Mouse (Mus musculus) frontal cortex, postnatal 10 days (tissue): ENCODE measurements around the gene Plxdc2.

Source experiments
- DNase-seq, 2 experiments: peaks; one replicate each; pipeline ENCODE4 v3.0.0; 2022; ENCODE audit warnings: low spot score in 2 of 2, mixed read lengths in 1 of 2

Gene Plxdc2

GRCm38 (mm10) chr2:16356106-16356818 lies at the start of gene Plxdc2:
TSS of gene Plxdc2 (plus strand) at chr2:16356304.
- peak; percentile 78 to 82 for DNase-seq

- no peak for DNase-seq
Observed at GRCm38 (mm10) chr2:16310387-16310786, 45.7 kb upstream of the Plxdc2 start.

GRCm38 (mm10) chr2:16312400-16313070 lies 43.6 kb upstream of the Plxdc2 start:
- DNase-seq: peak in 1 of 2 experiments; percentile 15

DNA sequence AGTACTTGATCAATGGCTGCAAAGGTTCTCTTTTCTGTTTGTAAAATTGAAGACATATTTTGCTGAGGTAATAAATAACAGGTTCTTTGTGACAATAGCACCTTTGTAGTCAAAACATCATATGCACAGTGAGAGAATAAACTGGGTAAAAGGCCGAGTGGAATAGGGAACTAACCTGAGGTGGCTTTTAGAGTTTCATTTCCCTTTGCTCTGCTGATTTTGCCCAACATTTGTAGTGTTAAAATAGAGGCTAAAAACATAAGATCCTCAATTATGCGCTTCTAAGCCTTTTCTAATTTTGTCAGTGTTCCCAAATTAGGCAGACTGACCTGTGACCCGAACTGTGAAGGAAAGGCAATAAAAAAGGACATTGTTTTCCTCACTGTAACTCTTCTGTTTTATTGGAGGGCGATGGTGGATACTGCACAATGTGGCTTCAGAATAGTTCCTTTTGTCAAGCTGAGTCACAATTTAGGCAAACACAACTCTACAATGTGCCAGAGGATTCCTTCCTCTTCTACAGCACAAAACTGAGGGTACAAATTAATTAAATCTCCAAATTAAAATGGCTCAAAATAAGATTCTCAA lies 20.8 kb upstream of the Plxdc2 start:
- no peak for DNase-seq

DNA sequence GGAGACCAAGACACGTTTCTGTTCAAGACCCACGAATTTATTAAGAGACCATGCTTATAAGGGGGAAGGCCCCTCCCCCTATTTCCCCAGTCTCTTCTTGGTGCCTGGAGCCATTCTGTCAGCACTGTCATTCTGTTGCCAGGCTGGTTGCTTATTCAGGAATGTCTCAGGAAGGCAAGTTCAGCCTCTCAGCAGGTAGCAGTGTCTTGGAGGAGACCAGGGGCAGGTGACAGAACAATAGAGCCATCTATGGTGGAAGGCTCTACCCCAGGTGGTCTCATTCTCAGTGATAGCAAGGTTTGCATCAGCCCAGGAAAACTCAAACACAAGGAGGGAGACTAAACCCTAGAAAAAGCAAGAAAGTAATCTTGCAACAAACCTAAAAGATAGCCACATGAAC lies 11.5 kb upstream of the Plxdc2 start:
- no peak for DNase-seq

DNA sequence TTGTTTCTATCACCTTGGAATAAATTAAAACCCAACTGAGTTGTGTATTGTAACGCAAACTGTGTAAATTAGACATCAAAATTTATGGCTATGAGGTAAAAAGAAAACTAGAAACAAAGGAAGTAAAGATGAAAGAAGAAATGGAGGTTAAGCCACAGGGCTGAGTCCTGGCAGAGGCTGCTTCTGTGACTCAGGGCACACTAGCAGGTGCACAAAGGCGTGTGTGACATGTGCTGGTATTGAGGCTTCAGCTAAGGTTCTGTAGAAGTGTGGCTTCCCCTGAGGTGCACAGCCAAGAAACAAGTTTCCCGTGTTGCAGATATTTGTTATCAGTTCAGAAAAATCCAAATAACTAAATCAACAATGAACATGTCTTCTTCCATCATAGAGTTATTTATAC lies 5.0 kb upstream of the Plxdc2 start:
- DNase-seq: no peak

- DNase-seq: peak in 1 of 2 experiments; percentile 59
Observed at GRCm38 (mm10) chr2:16355611-16356105, 446 bp upstream of the Plxdc2 start.

GRCm38 (mm10) chr2:16356921-16357837 lies 1.1 kb downstream of the Plxdc2 start:
- peak in 1 of 2 experiments; percentile 22 for DNase-seq

DNA sequence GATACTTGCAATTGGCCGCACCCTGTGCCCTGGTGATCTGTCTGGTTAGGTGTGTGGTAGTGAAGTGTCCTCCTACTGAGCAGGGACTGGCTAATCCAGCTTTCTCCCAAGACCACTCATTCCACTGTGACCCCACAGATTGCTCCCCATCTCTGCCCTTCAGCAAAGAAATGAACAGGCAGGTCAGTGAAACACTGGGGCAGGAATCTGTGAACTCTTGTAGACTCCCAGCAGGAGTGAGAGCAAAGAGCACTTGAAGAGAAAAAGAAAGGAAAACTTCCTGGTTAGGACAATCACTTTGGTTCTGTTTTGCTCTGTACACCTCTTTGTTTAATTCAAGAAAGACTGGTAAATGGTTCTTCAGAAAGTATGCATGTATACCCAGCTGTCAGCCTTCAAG lies 1.8 kb downstream of the Plxdc2 start:
- DNase-seq: no peak

DNA sequence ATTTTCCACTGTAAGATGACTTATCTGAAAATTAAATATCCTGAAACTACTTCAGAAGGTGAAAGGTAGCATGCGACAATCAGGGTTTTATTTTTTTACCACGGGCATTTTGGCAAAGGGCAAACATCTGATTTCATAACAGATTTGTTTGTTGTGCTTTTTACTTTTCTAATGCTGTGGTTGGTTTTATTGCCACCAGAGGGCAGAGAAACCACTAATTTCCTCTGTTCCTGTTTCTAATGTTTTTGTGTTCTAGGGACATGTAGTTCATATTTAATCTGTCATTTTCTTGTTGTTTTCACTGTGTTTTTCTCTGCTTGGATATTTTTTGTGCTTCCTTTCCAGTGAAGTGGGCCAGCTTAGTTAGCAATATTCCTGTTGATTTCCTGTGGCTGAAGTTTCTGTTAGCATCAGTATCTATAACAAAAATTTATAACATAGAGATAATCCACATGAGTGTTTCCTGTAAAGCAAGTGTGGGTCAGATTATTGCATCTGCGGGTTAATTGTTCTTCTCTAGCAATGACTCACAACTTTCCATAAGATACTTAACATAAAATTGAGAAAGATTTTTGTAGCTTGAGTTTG lies 3.3 kb downstream of the Plxdc2 start:
- DNase-seq: no peak

GRCm38 (mm10) chr2:16364749-16365148 lies 8.6 kb downstream of the Plxdc2 start:
- DNase-seq: no peak

DNA sequence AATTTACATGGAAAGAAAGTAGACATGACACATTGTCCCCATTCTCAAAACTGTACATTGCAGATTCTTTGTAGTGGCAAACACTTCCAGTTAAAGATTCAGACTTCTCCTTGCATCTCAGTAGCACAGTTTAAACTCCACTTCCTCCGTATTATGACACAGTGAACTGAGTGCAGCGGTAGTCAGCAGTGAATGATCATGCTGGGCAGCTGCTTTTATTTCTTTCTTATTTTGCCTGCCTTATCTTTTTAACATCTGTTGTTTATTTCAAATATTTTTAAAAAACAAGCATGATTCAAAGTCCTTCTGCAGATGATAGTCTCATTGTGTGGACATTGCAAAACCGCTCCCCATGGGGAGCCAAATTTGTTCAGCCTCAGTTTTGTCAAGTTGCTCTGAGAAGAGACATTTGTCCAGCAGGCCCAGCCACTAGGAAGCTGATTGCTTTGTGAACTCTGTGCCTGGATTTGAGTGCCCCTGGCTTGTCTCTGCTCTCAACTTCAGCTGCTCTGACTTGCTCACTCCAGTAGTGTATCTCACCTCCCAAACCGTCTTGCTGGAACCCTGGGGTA lies 9.8 kb downstream of the Plxdc2 start:
- DNase-seq: no peak

DNA sequence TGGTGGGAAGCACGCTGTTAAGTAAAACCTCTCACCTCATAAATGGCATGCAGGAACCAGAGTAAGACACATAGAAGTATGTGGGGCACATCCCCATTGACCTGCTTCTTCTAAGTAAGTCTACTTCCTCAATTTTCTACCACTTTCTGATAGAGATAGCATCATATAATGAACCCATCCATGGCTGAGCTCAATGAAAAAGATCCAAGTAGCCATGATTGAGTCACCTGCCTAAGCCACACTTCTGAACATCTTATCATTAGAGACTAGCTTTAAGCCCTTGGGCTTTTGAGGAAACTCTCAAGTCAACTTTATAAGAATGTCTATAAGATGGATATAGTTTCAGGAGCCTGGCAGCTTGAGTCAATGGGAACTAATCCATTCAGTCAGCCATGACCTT lies 14.3 kb downstream of the Plxdc2 start:
- no peak for DNase-seq

DNA sequence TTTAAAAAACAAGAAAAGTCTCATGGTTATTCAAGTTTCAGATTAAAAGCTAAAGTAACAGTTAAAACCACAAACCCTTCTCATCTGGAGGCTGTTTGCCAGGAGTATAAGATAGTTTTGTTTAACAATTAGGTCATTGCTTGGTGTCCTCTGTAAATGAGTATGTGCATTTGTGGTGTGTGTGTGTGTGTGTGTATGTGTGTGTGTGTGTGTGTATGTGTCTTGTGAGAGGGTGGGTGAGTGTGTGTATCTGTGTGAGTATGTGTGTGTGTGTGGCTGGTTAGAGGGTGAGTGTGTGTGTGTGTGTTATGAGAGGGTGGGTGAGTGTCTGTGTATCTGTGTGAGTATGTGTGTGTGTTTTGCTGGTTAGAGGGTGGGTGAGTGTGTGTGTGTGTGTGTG lies 18.2 kb downstream of the Plxdc2 start:
- no peak for DNase-seq

- DNase-seq: no peak
Observed at GRCm38 (mm10) chr2:16386206-16386605, 30.1 kb downstream of the Plxdc2 start.

DNA sequence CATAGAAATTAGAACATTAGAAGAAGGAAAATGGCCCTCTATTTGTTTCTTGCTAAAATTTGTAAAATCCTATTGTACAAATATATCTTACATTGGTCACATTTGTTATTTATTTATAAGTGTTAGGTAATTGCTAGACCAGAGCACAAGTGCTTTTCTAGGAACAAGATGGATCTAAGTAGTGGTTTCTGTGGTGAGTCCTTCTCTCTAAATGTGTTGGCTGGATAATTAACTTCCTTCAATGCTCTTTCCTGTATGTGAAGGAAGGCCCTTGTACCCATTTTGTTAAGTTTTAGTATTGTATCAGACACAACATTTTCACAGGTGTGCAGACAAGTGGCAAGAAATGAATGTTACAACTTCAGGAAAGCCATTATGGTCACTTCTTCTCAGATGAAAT lies 30.6 kb downstream of the Plxdc2 start:
- no peak for DNase-seq

- no peak for DNase-seq
Observed at GRCm38 (mm10) chr2:16387787-16388186, 31.7 kb downstream of the Plxdc2 start.

DNA sequence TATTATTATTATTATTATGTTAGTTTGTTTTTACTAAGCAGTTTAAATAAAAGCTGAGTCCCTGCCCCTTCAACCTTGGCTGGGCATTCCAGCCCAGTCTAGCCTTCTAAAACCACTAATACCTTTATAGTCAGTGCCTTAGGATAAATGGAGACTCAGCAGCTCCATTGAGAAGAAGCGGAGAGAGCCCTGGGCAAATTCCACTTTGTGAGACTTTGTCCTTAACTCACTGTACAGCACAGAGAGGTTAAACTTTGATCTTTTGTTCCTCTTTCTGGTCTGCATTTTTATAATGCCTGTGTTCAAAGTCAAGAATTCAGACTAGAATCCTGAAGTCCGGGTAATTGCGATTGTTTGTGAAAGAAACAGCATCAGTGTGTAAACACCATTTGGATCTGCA lies 41.4 kb downstream of the Plxdc2 start:
- DNase-seq: no peak

GRCm38 (mm10) chr2:16398006-16398405 lies 41.9 kb downstream of the Plxdc2 start:
- no peak for DNase-seq

DNA sequence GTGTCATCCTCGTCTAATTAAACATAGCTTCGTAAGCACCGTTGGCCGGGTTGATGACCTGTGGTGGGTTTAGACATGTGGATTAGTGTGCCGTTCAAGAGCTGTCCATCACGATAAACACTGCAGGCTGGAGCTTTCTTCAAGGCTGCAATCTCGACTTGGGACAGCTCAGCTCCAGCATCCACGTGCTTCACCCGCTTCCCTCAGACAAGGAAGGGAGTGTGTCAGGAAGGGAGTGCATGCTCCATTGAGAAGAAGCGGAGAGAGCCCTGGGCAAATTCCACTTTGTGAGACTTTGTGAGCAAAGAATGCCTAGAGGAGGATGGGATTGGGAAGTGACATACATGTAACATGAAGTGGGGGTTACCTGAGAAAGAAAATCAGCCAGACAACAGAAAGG lies 42.8 kb downstream of the Plxdc2 start:
- DNase-seq: no peak

DNA sequence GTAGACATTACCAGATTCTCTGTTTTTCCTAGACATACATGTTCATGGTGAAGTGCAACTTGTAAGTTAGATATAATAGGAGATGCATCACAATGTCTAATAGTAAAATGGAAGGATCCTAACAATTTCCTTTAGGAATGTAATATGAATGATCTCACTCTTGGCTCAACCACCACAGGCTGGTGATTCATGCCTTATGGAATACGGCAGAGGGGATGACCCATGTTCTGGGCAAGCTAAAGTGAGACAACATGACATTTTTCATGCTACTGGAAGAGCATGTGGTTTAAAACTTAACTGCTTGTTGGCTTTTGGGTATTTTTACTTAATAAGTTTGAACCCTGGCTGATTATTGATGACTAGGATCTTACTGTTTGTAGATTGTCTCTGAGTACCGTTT lies 50.4 kb downstream of the Plxdc2 start:
- no peak for DNase-seq
